Mouse (Mus musculus) gastrocnemius, postnatal 4 days (tissue): Measurements from ENCODE around the gene Ptger2. TPM values are rescaled to one million over a fixed set of nuclear protein-coding genes. Genes with fewer than 3 reads are reported as not detected.
"Not testable (repeated sequence)": the region's sequence is repeated elsewhere in the genome, so short reads cannot be mapped to it uniquely, and the experiment has no call there.

Experiments
- DNase-seq, 2 experiments: peaks; one replicate each; pipeline ENCODE4 v3.0.0; 2021 to 2022; ENCODE audit warnings: low spot score in 2 of 2, mixed read lengths in 2 of 2
- long read RNA-seq, 2 experiments: library from polyadenylated mRNA; stranded (forward); transcript quantifications; one replicate each; pipeline ENCODE4 v2.0.0; 2021
- total RNA-seq, 2 experiments: library from RNA; stranded (reverse); gene quantifications; 2 replicates each; pipeline ENCODE4 v1.2.3; 2021

Ptger2 gene
- total RNA-seq: under 1 TPM; 0.37 to 0.62 TPM
- long read RNA-seq, experiment 1: 0 reads
- long read RNA-seq, experiment 2, partial matches to known transcripts: 0 of 4 reads
- long read RNA-seq, experiment 2, other reads (novel, unspliced or antisense): 1 of 4 reads

DNA sequence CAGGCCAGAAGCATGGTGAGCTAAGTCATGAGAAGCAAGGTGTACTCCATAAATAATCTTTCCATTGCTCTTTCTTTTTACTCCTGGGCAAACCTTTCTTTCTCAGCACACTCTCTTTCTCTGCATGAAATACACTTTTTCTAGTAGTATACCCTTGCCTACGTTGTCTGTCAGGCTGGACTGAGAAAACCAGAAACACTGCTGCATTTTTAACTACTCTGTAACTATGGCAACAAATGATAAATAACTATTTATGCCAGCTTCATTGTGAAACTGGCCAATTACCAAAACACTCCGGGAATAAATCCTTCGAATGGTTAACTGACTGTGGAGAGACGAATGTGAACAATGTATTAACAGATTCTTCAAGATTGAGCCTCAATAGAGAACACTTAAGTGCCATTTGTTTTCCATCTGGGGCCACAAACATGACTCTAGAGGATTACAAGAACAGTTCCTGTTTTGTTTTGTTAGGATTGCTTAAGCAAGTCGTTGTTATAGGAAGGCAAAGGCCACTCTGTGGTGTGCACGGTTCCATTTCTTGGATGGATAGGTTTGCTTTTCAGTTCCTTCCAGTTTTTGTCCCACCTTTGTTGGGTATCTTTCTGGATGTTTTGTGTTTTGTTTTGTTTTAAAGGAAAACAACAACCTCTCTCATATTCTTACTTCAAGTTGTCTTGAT, at the start of gene Ptger2:
Ptger2 (plus strand) TSS at position 522 of the 682 bp plus-strand sequence.
- not testable (repeated sequence) for DNase-seq

DNA sequence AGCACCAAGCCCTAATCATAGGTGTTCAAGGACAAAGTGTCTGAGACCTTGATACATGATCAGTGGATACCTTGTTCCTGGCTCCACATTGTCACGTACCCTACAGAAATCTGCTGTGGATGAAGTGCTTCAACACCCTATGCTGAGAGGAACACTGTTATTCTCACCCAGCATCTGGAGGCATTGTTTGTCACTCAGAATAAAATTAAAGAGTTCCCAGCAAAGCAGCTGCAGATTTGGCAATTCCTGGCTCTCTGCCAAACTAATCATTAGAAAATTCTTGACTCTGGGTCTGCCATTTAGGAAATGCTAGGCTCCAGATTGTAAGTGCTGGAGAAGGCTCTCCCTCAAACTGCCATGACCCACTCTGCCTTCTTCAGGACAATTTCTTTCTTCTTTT, 27.2 kb upstream of the Ptger2 start:
- DNase-seq: no peak

DNA sequence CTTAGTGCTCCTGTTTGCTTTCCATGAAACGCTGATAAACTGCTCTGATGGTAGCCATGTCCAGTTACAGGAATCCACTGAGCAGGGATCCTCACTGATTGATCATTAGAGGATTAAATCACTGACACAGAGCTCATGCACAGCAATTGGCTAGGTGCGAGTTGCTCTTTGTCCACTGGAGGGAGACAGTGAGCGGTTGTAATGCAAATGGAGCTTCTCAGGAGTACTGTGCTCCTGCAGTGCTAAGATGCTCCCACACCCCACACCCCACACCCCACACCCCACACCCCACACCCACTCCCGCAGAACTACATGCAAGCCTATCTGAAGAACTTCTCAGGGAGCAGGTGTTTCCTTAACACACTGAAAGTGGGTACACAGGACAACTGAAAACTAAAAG, 10.7 kb upstream of the Ptger2 start:
- peak in 1 of 2 experiments; percentile 38 for DNase-seq

DNA sequence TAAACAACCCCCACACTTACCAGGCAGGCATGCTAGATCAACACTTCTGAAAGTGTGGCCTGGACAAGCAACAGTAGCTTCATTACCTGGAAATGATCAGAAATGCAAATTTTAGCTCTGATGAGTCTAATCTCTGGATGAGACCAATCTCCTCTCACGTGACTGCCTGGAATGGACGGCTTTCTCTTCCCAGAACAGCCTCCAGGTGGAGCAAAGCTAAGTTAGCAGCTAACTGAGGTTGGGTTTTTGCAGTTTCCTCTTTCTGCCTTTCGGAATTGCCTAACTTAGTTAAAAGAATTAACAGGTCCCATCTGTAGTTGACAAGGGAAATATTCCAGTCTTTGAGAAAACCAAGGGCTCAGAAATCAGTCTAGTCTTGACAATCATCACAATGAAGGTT, 8.1 kb upstream of the Ptger2 start:
- no peak for DNase-seq

DNA sequence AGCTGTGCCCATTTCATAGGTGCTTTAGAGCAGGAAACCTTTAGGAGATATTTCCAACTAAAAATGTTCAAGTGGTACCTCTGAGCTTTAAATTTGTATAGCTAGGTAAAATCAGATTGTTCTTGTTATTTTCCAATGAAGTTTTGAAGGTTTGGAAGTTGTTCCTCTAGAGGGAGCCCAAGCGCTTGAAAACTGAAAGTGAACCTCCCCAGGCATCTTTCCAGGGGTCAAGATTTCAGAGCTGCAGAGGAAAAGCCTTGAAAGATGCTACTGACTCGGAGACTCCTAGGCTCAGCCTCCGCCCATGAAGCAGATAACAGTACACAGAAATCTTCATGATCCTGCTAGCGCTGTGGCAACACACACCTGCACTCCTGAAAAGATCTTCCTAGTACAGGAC, 6.5 kb upstream of the Ptger2 start:
- DNase-seq: peak in 1 of 2 experiments; percentile 61

DNA sequence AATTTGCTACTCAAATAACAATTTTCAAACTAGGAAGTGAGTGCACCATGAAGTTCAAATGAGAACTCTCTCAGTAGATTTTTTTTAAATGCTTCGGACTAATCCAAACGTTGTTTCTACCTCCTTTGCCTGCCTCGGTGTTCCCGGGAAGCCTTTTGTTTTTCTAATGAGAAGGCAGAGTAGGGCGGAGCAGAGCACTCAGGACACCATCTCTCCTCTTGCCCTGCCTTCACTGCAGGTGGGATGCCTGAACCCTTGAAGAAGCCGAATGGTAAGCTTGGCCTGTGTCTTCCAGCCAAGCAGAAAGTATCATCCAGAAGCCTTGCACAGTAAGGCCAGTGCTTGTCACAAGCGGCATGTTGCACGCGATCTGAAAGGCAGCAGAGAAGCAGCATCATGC, 3.9 kb upstream of the Ptger2 start:
- DNase-seq: no peak

DNA sequence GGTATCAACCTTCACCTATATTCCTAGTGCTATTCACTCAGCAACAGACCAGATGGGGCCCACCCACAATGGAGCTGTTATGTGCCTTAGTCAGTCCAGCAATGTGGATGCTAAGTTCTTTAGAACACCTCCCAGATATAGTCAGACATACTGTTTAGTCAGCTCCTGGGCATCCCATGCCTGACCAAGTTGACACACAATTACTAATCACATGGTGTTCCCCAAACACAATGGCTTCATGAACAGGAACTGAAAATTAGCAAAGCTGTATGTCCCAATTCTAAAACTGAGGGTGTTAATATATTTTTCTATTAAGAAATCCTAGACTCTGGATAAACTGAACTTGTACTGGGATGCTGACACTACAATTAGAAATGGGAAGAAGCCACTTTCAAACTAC, 1.7 kb upstream of the Ptger2 start:
- no peak for DNase-seq

DNA sequence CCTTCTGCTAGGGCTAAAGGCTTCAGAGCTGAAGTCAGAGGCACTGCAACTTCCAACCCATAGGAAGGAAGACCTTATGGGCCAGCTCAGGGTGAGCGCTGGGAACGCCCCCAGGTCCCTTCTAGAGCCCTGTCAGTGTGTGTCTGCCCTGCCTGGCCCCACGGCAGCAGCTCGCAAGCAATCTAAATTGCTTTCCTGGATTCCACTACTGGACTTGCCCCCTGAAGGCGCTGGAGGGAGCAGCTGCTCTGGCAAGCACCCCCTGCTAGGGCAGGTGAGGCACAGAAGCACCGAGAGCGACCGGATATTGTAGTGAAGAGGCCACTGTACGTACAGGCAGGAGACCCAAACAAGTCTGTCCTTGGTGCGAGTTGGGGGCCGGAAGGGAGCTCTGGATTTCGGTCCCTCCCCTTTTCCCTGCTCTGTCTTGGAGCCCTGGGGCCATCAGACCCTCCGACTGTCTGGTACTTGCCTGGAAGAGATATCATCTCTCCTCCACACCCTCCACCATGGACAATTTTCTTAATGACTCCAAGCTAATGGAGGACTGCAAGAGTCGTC, 541 bp downstream of the Ptger2 start:
- peak in 1 of 2 experiments; percentile 19 for DNase-seq

DNA sequence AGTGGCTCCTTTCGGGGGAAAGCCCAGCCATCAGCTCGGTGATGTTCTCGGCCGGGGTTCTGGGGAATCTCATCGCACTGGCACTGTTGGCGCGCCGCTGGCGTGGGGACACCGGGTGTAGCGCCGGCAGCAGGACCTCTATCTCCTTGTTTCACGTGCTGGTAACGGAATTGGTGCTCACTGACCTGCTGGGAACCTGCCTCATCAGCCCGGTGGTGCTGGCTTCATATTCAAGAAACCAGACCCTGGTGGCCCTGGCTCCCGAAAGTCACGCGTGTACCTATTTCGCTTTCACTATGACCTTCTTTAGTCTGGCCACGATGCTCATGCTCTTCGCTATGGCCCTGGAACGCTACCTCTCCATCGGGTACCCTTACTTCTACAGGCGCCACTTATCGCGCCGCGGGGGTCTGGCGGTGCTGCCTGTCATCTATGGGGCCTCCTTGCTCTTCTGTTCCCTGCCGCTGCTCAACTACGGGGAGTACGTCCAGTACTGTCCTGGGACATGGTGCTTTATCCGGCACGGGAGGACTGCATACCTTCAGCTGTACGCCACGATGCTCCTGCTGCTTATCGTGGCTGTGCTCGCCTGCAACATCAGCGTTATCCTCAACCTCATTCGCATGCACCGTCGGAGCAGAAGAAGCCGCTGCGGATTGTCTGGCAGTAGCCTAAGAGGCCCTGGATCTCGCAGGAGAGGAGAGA, 1.2 kb downstream of the Ptger2 start:
- DNase-seq: peak in 1 of 2 experiments; percentile 24

DNA sequence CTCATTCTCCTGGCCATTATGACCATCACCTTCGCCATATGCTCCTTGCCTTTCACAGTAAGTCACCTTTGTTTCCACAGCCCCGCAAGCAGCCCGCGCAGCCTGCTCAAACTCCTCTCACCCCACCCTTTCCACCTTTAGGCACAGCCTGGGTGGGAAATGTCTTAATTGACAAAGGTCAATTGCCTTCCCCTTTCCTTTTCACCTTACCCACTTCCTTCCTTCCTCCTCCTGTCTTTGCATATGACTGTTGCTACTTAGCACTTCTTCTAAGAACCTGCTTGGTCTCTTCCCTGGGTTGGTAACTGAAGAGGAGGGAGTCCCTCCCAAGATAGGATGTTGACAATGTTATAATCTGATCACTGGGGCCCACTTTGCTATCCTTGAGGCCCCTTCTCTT, 1.8 kb downstream of the Ptger2 start:
- DNase-seq: no peak

DNA sequence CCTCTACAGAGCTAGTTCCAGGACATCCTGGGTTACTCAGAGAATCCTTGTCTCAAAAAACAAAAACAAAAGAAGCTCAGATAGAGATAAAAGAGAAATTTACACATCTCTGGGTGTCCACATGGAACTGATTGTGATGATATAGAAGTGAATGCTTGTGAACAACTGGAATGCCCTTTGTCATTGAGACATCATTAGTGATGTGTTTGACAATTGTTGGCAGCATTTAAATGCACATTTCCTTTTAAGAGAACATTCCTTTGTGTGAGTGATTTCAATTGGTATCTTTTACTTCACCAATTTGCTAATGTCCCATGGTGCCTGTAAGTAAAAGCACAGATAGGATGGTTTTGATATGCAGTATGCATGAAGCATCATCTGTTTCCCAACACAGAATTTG, 6.3 kb downstream of the Ptger2 start:
- DNase-seq: no peak

DNA sequence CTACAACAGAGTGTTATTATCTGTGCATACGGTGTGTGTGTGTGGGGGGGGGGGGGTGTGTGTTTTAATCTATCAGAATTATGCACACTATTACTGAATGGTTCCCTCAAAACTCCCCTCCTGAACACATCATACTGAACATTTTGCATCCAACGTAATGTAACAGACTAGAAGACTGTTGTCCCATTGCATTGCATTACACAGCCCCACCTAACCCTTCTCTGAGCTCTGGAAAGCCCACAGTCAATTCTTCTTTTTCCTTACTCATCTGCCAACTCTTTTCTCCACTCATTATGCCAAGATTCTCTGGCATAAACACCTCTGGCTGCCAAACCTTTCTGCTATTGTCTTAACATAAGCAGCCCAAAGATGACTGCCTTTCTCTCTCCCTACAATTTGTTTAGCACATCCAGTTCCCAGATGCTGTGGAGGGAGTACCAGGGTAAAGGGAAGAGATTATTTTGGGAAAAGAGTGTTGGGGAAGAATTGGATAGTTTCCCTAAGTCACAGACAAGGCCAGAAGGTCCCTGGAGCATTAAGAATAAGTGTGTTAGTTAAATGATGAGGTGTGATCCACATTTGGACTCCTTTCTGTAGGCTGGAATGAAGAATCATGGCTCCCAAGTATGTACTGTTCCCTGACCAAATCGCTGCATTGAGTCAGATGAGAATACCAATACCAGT, 12.2 kb downstream of the Ptger2 start:
- DNase-seq: no peak

DNA sequence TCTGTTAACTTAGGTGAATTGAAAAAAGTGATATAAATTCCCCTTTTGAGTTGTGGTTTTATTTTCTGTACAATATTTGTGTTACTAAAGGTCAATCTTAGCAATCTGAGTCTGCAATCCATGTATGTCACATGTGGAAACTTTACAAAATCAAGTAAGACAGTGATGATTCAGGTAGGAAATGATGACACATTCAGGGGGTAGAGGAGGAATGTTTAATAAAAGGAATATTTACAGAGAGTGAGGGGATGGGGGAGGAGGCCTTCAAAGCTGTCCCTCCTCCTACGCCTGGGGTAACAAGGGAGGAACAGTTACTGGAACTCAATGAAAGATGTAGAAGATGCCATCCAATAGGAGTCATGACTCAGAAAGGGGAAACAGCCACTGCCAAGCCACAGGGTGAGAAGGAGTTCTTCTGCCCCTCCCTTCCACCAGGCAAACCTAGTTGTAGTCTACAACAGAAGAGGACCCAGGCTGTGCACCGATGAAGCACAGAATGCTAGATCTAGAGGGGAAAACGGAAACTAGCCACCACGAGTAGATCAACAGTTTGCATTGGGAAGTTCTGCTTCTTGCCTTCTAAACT, 17.8 kb downstream of the Ptger2 start:
- DNase-seq: no peak

DNA sequence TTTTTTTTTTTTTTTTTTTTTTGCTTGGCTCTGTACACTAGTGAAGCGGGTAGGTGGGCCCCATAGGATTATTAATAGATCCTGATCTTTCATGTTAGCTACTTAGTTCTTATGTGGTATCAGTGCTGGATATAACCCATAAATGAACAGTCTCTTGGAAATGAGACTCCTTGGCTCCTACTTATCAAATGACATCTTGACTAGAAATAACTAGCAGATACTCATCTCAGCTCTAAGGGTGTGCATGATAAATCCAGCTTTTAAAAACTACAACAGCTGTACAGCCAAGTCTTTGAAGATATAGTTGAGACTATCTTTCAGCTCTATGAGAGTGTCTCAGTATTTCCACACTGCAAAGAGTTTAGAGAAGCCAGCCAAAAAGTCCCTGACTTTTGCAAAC, 21.2 kb downstream of the Ptger2 start:
- DNase-seq: no peak

DNA sequence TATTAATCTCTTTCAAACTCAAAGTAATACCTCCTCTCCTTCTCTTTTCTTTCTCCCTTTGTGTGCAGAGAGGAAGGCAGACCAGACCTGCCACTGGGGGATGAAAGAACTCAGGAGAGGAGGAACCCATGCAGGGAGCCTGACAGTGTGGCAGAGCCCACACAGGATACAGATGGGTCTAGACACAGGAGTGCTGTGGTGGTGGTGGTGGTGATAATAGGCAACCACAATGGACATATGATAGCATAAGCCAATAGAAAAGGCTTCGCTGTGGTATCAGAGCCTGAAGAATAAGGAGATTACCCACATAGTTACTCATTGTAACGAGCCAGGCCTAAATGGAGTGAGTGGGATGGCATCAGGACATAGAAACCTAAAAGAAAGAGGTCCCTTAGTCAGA, 23.3 kb downstream of the Ptger2 start:
- no peak for DNase-seq

DNA sequence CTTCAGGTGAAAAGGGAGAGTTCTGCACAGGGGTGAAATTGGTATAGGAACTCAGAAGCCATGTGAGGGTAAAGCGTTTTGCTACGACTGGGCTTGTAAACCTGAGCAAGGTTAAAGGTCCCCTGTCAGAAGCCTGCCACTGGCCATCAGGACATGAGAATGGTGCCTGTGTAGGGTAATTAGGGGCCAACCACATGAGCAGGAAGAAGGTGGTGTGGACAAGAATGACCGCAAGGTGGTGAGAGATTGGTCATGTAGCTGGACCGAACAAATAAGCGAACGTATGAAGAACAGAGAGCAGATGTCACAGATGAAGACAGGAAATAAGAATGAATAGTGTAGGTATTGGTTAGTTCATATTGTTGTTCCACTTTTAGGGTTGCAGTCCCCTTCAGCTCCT, 23.7 kb downstream of the Ptger2 start:
- DNase-seq: no peak

DNA sequence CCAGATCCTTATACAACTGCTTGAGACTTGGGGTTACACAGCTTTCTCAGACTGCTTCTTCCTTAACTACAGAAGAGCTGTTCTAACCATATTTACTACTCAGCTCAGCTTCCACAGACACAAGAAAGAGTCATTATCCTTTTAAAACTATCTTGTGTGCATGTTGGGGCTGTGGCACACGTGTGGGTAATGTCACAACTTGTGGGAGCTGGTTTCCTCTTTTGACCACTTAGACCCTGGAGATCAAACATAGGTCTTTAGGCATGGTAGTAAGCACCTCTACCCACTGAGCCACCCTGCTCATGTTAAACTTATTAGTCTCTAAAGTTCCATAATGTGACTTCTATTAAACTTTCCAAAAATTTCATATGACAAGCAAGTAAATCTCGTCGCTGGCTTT, 33.6 kb downstream of the Ptger2 start:
- DNase-seq: no peak

DNA sequence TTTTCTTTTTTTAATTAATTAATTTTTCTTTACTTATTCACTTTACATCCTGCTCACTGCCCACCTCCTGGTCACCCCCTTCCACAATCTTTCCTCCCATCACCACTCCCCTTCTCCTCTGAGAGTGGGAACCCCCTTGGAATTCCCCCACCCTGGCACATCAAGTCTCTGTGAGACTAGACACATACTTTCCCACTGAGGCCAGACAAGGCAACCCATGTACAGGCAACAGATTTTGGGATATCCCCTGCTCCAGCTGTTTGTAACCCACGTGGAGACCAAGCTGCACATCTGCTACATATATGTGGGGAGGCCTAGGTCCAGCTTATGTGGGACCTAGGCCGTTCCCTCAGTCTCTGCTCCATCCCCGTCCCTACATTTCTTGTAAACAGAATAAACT, 46.3 kb downstream of the Ptger2 start:
- no peak for DNase-seq

DNA sequence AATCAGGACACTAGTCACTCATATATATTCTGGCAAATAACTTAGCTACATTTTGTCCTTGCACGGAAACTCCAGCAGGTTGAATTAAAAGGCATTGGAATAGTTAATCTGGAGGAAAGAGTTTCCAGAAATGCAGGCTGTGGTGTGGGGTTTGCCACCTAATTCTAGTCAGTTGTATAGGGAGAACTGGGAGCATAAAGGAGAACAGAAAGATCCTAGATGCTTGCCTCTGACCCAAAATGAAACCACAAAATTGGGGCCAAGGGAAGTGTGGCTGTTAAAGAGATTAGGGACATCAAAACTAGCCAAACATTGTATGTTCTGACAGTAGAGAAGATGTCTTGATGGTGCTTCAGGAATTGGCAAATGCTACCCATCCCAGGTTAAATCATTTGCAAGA, 48.6 kb downstream of the Ptger2 start:
- no peak for DNase-seq

DNA sequence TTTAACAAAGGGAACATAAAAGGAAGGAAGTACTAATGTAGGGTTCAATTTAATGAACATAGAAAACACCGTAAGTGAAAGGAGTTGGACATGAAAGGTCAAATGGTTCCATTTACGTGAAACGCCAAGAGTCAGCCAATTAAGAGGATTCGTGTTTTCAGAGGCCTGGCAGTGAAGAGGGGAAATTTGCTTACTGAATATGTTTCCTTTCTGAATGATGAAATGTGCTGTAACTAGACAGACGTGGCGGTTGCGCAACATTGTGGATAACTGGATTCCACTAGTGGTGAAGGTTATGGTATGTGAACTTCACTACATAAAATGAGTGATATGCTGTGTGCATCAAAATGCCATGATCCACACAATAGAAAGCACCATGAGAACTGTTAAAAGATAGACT, 50.1 kb downstream of the Ptger2 start:
- DNase-seq: no peak

DNA sequence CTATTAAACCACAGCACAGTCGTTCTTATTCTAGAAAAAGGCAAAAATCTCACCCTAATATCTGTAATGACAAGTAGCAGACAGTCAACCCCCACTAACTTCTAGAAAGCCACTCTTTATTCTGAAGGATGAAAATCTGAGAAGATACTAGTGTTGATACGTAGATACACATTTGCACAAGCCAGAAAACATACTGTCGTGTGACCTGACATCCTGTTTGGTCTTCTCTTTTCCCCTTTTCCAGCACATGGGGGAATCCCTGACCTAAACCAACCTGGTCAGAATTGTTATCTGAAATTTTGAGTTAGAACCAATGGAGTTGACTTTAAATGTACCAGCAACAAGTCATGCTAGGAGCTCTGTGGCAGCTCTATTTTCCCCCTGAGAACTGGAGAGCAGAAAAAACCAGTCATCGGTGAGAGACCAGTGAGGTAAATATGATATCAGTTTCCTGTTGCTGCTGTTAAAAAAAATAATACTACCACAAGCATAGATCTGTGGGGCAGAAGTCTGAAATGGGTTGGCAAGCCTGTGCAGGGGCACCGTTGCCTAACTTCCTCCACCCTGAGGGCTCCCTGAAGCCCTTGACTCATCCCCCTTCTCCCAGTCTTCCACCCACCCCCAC, 53.0 kb downstream of the Ptger2 start:
- DNase-seq: no peak
